Mouse (Mus musculus) spleen, adult 2 months (tissue): ENCODE results near the gene Eif2b3. TPM values are rescaled to one million over a fixed set of nuclear protein-coding genes. Genes with fewer than 3 reads are reported as not detected.
A peak's percentile ranks its signal among the peaks of the same experiment; 100 is the strongest.

ENCODE experiments used
- DNase-seq, 2 experiments: peaks; one replicate each; pipeline versions ENCODE4 v3.0.0 to v3.0.0-alpha.2; 2012 to 2021; ENCODE audit warnings: low spot score in 2 of 2, low read depth in 1 of 2
- H3K27ac ChIP-seq: fragments of 200-500 bp; 2 replicates; pipeline ENCODE4 v1.5.1; 2012; ENCODE audit warnings: low read length, inconsistent platforms; ENCODE audit not compliant: insufficient read depth
- H3K27me3 ChIP-seq: fragments of 200-500 bp; 2 replicates; pipeline ENCODE4 v1.6.1; 2012; ENCODE audit warnings: mild to moderate bottlenecking, moderate library complexity, low read length, inconsistent platforms; ENCODE audit not compliant: control insufficient read depth, insufficient read depth
- H3K36me3 ChIP-seq: fragments of 200-500 bp; 2 replicates; pipeline ENCODE4 v1.6.1; 2012; ENCODE audit warnings: mild to moderate bottlenecking, low read length, inconsistent platforms; ENCODE audit not compliant: control insufficient read depth, insufficient read depth
- H3K4me1 ChIP-seq: fragments of 200-500 bp; 2 replicates; pipeline ENCODE4 v1.6.1; 2011; ENCODE audit warnings: inconsistent platforms; ENCODE audit not compliant: control insufficient read depth, insufficient read depth, insufficient read length
- H3K4me3 ChIP-seq: fragments of 200-500 bp; 2 replicates; pipeline ENCODE4 v1.5.1; 2011; ENCODE audit warnings: mild to moderate bottlenecking, inconsistent platforms; ENCODE audit not compliant: insufficient read depth, insufficient read length; ENCODE audit errors: extremely low read depth
- CTCF ChIP-seq: fragments of 200-500 bp; IDR thresholded peaks from 2 replicates; pipeline ENCODE4 v1.5.1; 2011; ENCODE audit warnings: mild to moderate bottlenecking, inconsistent platforms; ENCODE audit not compliant: insufficient read depth, insufficient read length, insufficient replicate concordance; ENCODE audit errors: extremely low read depth
- POLR2A ChIP-seq: fragments of 200-500 bp; IDR thresholded peaks from 2 replicates; pipeline ENCODE4 v1.6.1; 2011; ENCODE audit warnings: low read depth, low read length, inconsistent platforms
- WGBS: fragments of 180-500 bp; shearing (Covaris S2); methylation state at CpG from one replicate; pipeline ENCODE4 v1.1.7; 2018; 5-methylcytosine and 5-hydroxymethylcytosine counted together
- polyA plus RNA-seq: library from polyadenylated mRNA; depleted of rRNA; stranded (reverse); fragments of >200 nt; gene quantifications from 2 replicates; pipeline ENCODE4 v1.2.3, GENCODE M21; 2012

Eif2b3 gene
- polyA plus RNA-seq, 1 experiment, result 3.6 TPM

DNA sequence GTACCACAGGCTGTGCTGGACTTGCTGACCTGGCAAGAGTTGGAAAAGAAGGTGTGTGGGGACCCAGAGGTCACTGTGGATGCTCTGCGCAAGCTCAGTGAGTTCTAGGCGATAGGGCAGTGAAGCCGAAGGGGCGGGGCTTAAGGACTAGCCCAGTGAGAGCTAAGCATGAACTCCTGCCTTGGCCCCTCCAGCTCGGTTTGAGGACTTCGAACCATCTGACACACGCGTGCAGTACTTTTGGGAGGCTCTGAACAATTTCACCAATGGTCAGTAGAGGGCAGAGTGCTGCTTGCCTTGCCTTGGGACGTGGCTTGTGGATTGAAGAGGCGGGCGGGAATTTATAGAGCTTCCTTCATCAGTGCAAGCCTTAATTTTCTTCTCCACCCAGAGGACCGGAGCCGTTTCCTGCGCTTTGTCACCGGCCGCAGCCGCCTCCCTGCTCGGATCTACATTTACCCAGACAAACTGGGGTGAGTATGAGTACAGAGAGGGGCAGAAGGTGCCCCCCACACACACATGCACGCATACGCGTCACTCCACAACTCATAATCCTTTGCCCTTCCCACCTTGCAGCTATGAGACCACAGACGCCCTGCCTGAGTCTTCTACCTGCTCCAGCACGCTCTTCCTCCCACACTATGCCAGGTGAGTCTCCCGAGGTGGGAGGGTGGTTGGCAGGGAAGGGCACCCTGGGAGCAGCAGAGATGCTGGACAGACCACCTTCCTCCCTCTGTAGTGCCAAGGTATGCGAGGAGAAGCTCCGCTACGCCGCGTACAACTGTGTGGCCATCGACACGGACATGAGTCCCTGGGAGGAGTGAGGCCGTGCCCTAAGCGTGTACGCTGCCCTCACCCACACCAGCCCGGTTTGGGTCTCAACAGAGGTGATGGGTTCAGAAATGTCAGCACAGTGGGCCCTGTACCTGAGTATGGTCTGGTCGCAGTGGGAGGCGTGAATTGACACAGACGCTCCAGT, 16.4 kb upstream of the Eif2b3 start:
- Histone ChIP-seq H3K36me3 (peaks cover 41% of the 10 kb centered on the region), H3K27me3 (no peaks in the 10 kb centered on the region), H3K4me3 (no peak overlapping the region), H3K27ac (no peak overlapping the region), H3K4me1 (no peaks in the 10 kb centered on the region)
- TF ChIP-seq POLR2A, result no peak
- peak; percentile 60; the same call in 1 of the 2 replicates for TF ChIP-seq CTCF
- peak in 1 of 2 experiments; percentile 50 for DNase-seq
- WGBS, result 77% methylated on average over 38 of the region's 38 CpGs

DNA sequence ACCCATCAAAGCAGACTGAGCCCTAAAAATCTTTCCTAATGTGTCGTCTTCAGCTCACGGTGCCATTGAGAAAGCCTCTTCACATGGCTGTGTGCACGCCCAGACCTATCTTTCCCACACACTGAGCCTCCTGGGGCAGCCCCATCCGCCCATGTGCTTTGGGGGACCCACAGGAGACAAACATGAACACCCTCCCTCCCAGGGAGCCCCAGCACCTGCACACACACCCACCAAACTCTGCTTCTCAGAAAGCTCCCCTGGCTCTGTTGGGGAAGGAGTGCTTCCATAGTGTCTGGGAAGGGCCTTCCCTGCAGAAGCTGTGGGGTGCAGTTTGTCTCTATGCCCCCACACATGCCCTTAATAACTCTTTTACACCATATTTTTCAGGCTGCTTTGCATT, 14.6 kb upstream of the Eif2b3 start:
- no peaks in the 10 kb centered on the region for H3K27me3 ChIP-seq
- peak in 1 of 2 experiments; percentile 55 for DNase-seq
- no peaks in the 10 kb centered on the region for H3K4me1 ChIP-seq
- no peak overlapping the region for H3K27ac ChIP-seq
- no peak overlapping the region for H3K4me3 ChIP-seq
- H3K36me3 ChIP-seq, result peaks cover 31% of the 10 kb centered on the region
- TF ChIP-seq POLR2A, result no peak
- no peak for TF ChIP-seq CTCF
- 87% methylated on average over 4 of the region's 4 CpGs for WGBS

DNA sequence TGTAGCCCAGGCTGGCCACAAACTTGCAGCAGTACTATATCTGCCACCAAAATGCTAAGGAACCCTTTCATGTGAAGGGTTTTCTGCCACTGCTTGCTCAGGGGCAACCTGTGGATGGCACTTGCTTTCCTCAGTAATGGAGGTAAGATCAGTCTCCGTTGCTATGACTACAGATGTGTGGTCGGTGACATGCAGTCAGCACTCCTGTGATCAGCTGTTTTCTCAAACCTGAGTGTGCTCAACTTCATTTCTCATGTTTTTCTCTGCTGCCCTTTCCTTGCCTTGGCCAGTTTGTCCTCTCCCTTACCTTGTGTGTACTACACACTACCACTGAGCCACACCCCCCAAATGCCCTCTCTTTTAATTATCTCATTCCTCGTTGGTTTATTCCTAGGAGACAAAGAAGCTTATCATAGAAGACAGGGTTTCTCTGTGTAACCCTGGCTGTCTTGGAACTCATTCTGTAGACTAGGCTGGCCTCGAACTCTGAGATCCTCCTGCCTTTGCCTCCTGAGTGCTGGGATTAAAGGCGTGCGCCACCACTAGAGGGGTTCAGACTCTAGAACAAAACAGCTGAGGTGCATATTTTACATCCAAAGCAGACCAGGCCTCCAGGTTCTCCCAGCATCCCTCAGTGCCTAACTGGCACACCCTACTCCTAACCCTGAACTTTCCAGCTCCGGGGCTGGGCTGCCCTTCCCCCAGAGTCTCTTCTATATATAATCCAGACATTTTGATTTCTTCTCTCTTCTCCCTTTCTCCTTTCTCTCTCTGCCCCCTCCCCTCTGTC, 13.4 kb upstream of the Eif2b3 start:
- WGBS, result 86% methylated on average over 7 of the region's 7 CpGs
- Histone ChIP-seq H3K36me3 (peaks cover 22% of the 10 kb centered on the region), H3K27ac (no peak overlapping the region), H3K4me3 (no peak overlapping the region), H3K27me3 (no peaks in the 10 kb centered on the region), H3K4me1 (no peaks in the 10 kb centered on the region)
- TF ChIP-seq POLR2A, result no peak
- no peak for TF ChIP-seq CTCF
- no peak for DNase-seq

DNA sequence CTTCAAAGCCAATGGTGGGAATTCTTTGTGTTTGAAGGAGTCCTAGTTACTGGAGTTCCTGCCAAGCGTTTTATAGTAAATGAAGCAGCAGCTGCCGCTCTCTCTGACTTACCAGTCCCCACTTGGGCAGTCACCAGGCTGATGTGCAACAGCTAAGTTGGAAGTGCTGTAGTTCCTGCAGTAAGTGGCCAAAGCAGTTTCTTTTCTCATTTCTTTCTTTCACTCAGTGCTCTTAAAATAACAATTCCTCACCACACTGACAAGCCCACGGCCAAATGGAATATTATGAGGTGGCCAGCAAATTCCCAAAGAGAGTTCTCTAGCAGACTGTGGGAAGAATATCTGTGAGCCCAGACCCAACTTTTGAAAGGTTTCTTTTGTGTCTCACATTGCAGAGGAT, 12.1 kb upstream of the Eif2b3 start:
- no peak for TF ChIP-seq CTCF
- TF ChIP-seq POLR2A, result no peak
- H3K27ac ChIP-seq, result no peak overlapping the region
- H3K27me3 ChIP-seq, result no peaks in the 10 kb centered on the region
- H3K4me1 ChIP-seq, result no peaks in the 10 kb centered on the region
- no peak for DNase-seq
- 69% methylated on average over 3 of the region's 3 CpGs for WGBS
- peaks cover 18% of the 10 kb centered on the region for H3K36me3 ChIP-seq
- H3K4me3 ChIP-seq, result no peak overlapping the region

DNA sequence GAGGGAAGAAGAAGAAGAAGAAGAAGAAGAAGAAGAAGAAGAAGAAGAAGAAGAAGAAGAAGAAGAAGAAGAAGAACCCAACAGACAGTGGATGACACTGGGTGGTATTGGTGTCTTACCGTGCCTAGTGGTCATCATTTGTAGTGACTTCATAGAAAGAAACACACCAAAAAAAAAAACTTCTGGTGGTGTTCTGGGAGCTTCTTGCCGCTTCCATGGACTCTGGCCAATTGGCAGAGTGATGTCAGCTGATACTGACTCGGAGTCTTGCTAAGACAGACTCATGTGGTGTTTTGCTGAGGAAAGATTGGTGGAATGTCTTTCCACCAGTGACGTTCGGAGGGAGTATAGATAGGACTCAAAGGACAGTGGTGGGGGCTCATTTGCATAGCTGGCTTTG, 9.0 kb upstream of the Eif2b3 start:
- TF ChIP-seq POLR2A (no peak), CTCF (no peak)
- Histone ChIP-seq H3K27ac (no peak overlapping the region), H3K27me3 (no peaks in the 10 kb centered on the region), H3K4me1 (no peaks in the 10 kb centered on the region), H3K4me3 (no peak overlapping the region), H3K36me3 (no peaks in the 10 kb centered on the region)
- 84% methylated on average over 5 of the region's 5 CpGs for WGBS
- DNase-seq, result no peak

- no peaks in the 10 kb centered on the region for H3K27me3 ChIP-seq
- no peak overlapping the region for H3K27ac ChIP-seq
- H3K4me3 ChIP-seq, result no peak overlapping the region
- no peak for DNase-seq
- no peaks in the 10 kb centered on the region for H3K36me3 ChIP-seq
- TF ChIP-seq POLR2A (no peak), CTCF (no peak)
- no peaks in the 10 kb centered on the region for H3K4me1 ChIP-seq
- WGBS, result 86% methylated on average over 6 of the region's 6 CpGs
Measured at GRCm38 (mm10) chr4:117013596-117013995, 5.6 kb upstream of the Eif2b3 start.

DNA sequence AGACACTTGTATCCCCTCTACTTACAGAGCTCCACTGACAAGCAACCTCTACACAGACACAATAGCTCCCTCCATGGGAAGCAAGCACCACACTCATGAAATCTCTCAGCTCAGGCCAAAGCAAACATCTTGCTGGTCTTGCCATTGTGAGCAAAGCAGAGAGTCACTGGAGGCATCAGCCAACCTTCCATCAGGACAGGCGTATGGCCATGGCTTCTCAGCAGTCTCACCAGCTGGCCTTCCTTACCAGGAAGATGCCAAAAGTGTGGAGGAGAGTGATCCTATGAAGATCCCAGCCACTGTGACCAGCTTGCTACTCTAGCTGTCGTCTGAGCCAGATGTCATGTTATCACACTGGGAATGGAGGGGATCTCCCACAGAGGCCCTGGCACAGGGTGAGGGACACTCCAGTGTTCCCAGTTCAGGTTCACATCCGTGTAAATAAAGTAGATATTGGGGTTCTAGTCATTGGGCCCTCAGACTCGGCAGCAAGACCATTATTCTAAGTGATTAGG, 4.2 kb upstream of the Eif2b3 start:
- Histone ChIP-seq H3K27ac (no peak overlapping the region), H3K27me3 (no peaks in the 10 kb centered on the region), H3K4me3 (no peak overlapping the region), H3K4me1 (no peaks in the 10 kb centered on the region), H3K36me3 (no peaks in the 10 kb centered on the region)
- WGBS, result 71% methylated on average over 4 of the region's 4 CpGs
- DNase-seq, result no peak
- TF ChIP-seq POLR2A (no peak), CTCF (no peak)
